Mouse (Mus musculus) left cerebral cortex, postnatal 10 days (tissue): ENCODE measurements around the gene Nop2. TPM values are rescaled to one million over a fixed set of nuclear protein-coding genes. Genes with fewer than 3 reads are reported as not detected.
"Not testable (repeated sequence)": the region's sequence is repeated elsewhere in the genome, so short reads cannot be mapped to it uniquely, and the experiment has no call there.

Experiments used
- DNase-seq, 2 experiments: peaks; one replicate each; pipeline ENCODE4 v3.0.0; 2021 to 2022; ENCODE audit warnings: low spot score in 2 of 2, mixed read lengths in 1 of 2; ENCODE audit errors: extremely low spot score in 1 of 2
- intact Hi-C: fragments of 180-260 bp; cut with DNase I; formaldehyde crosslinking; loops from one replicate; pipeline ENCODE4 v1.15.1; 2025
- total RNA-seq, 2 experiments: library from RNA; stranded (reverse); gene quantifications; 2 replicates each; pipeline ENCODE4 v1.2.3; 2021

Gene Nop2
- total RNA-seq, 2 experiments from 2014 or later: 32.4 to 35.6 TPM

GRCm38 (mm10) chr6:125162615-125163305, 31.1 kb downstream of the Nop2 start:
- not testable (repeated sequence) for DNase-seq
- intact Hi-C loops: loop anchor here (5.0 kb wide), 1 partner anchor 110 kb away; no protein-coding TSS in a partner anchor

- DNase-seq: peak in 1 of 2 experiments; percentile 66
- intact Hi-C loops: loop anchor here (5.0 kb wide), 1 partner anchor 108 kb away; no protein-coding TSS in a partner anchor
These were observed 32.3 kb downstream of the Nop2 start for GRCm38 (mm10) chr6:125163801-125164657.

GRCm38 (mm10) chr6:125164672-125165327, 33.1 kb downstream of the Nop2 start:
- intact Hi-C loops: loop anchor here (5.0 kb wide), 1 partner anchor 108 kb away; no protein-coding TSS in a partner anchor

GRCm38 (mm10) chr6:125165328-125165891, 33.7 kb downstream of the Nop2 start:
- intact Hi-C loops: no loop called here
- DNase-seq: peak; percentile 98

More at GRCm38 (mm10) chr6:125164672-125165327, 33.1 kb downstream of the Nop2 start:
- DNase-seq: peak in 1 of 2 experiments; percentile 79

- intact Hi-C loops: loop anchor here (2.0 kb wide), 1 partner anchor 25 kb away; the partner anchor contains the start of genes Mrpl51 and Ncapd2
- peak in 1 of 2 experiments; percentile 85 for DNase-seq
These were observed 34.5 kb downstream of the Nop2 start, which contains the start of gene Gapdh for GRCm38 (mm10) chr6:125166051-125166751. Gene Gapdh (minus strand): TSS chr6:125166467.

- intact Hi-C loops: loop anchor here (2.0 kb wide), 1 partner anchor 24 kb away; the partner anchor contains the start of genes Mrpl51 and Ncapd2
- DNase-seq: peak in 1 of 2 experiments; percentile 58
These were observed 35.3 kb downstream of the Nop2 start for GRCm38 (mm10) chr6:125166861-125167650.

- intact Hi-C loops: no loop called here
- DNase-seq: no peak
These were observed 36.4 kb downstream of the Nop2 start for GRCm38 (mm10) chr6:125168086-125168485.

- intact Hi-C loops: no loop called here
- DNase-seq: no peak
These were observed 38.5 kb downstream of the Nop2 start for GRCm38 (mm10) chr6:125170194-125170593.

- no peak for DNase-seq
- intact Hi-C loops: no loop called here
These were observed 40.8 kb downstream of the Nop2 start for GRCm38 (mm10) chr6:125172474-125172873.

- no peak for DNase-seq
- intact Hi-C loops: no loop called here
These were observed 41.5 kb downstream of the Nop2 start for GRCm38 (mm10) chr6:125173256-125173655.

GRCm38 (mm10) chr6:125175469-125175868, 43.8 kb downstream of the Nop2 start:
- intact Hi-C loops: no loop called here
- no peak for DNase-seq

GRCm38 (mm10) chr6:125179601-125180000, 47.9 kb downstream of the Nop2 start:
- intact Hi-C loops: no loop called here
- DNase-seq: no peak

- intact Hi-C loops: no loop called here
- DNase-seq: no peak
These were observed 50.4 kb downstream of the Nop2 start for GRCm38 (mm10) chr6:125182133-125182532.

- intact Hi-C loops: no loop called here
- DNase-seq: no peak
These were observed 54.5 kb downstream of the Nop2 start for GRCm38 (mm10) chr6:125186203-125186602.

GRCm38 (mm10) chr6:125190816-125191215, 59.1 kb downstream of the Nop2 start:
- intact Hi-C loops: loop anchor here (2.0 kb wide), 1 partner anchor 24 kb away; the partner anchor contains the start of gene Gapdh

GRCm38 (mm10) chr6:125191332-125192015, 59.8 kb downstream of the Nop2 start, which contains the start of the genes Ncapd2 and Mrpl51:
Gene Ncapd2 (minus strand): TSS chr6:125191701.
Gene Mrpl51 (plus strand): TSS chr6:125191801.
- intact Hi-C loops: loop anchor here (2.0 kb wide), 1 partner anchor 25 kb away; the partner anchor contains the start of gene Gapdh
- peak; percentile 97 to 98 for DNase-seq

More at GRCm38 (mm10) chr6:125190816-125191215, 59.1 kb downstream of the Nop2 start:
- DNase-seq: no peak
